Mouse (Mus musculus) embryonic fibroblast, embryonic 13.5 days (primary cell): ENCODE measurements around the gene Scamp4.

Source experiments
- CTCF ChIP-seq: IDR thresholded peaks from 2 replicates; pipeline ENCODE4 v1.5.1; 2011; ENCODE audit warnings: mild to moderate bottlenecking, control low read depth, low read length, moderate library complexity, borderline replicate concordance; ENCODE audit not compliant: insufficient read depth
- POLR2A ChIP-seq: IDR thresholded peaks from 2 replicates; pipeline ENCODE4 v1.6.1; 2011; ENCODE audit warnings: low read depth, mild to moderate bottlenecking, control low read depth, low read length, moderate library complexity

- no peak for TF ChIP-seq POLR2A
- TF ChIP-seq CTCF = no peak
Measured at GRCm38 (mm10) chr10:80606306-80606705, 3.6 kb downstream of the Scamp4 start.
